Mouse (Mus musculus) heart, adult 8-10 months (tissue): ENCODE measurements around the gene Sptan1. TPM values are rescaled to one million over a fixed set of nuclear protein-coding genes. Genes with fewer than 3 reads are reported as not detected.

Experiments used
- microRNA-seq: library from miRNA; unstranded; fragments of <30 nt; microRNA quantifications from one replicate; pipeline ENCODE4 v1.2.0, GENCODE M21; 2022
- total RNA-seq, 4 experiments: library from RNA; stranded (reverse); gene quantifications; 2 replicates each; pipeline ENCODE4 v1.2.4; 2022

Gene Sptan1
- total RNA-seq, 4 experiments from 2014 or later: 137 to 180 (median 163) TPM

Small RNA genes within 50 kb of the gene (microRNA-seq; reads per million reads assigned to microRNA genes)
- gene Mir6997: not detected

Other genes starting within 250 kb of the Sptan1 start
- not detected for gene Gm13420, start 213.9 kb upstream of the Sptan1 start, total RNA-seq
- not detected for gene Gm13547, start 206.2 kb upstream of the Sptan1 start, total RNA-seq
- gene Coq4, start 178.1 kb upstream of the Sptan1 start, total RNA-seq: 10 to 100 TPM; 18.7 to 26.4 (median 20.8) TPM
- gene Trub2, start 177.1 kb upstream of the Sptan1 start, total RNA-seq: 10 to 100 TPM; 38.6 to 47.6 (median 42.0) TPM
- 10 to 100 TPM; 13.4 to 18.7 (median 16.4) TPM for gene Slc27a4, start 162.9 kb upstream of the Sptan1 start, total RNA-seq
- 10 to 100 TPM; 33.2 to 37.6 (median 37.1) TPM for gene Urm1, start 145.5 kb upstream of the Sptan1 start, total RNA-seq
- 1 to 10 TPM; 2.7 to 3.6 (median 3.1) TPM for gene Cercam, start 96.4 kb upstream of the Sptan1 start, total RNA-seq
- 10 to 100 TPM; 17.0 to 28.1 (median 19.8) TPM for gene Odf2, start 76.3 kb upstream of the Sptan1 start, total RNA-seq
- gene Gle1, start 30.1 kb upstream of the Sptan1 start, total RNA-seq: 10 to 100 TPM; 21.4 to 26.2 (median 24.5) TPM
- gene Wdr34, start 83.3 kb downstream of the Sptan1 start, total RNA-seq: 1 to 10 TPM; 6.5 to 9.2 (median 7.8) TPM
- 100 to 1,000 TPM in 2 of 4 experiments, 10 to 100 TPM in 2; 98.3 to 109 (median 100) TPM for gene Set, start 91.8 kb downstream of the Sptan1 start, total RNA-seq
- 10 to 100 TPM in 2 of 4 experiments, 1 to 10 TPM in 2; 9.0 to 11.2 (median 10.1) TPM for gene Pkn3, start 112.1 kb downstream of the Sptan1 start, total RNA-seq
- gene Zdhhc12, start 128.1 kb downstream of the Sptan1 start, total RNA-seq: 1 to 10 TPM; 2.3 to 4.1 (median 3.6) TPM
- gene Zer1, start 159.0 kb downstream of the Sptan1 start, total RNA-seq: 10 to 100 TPM; 24.9 to 27.6 (median 25.8) TPM
- gene Tbc1d13, start 168.2 kb downstream of the Sptan1 start, total RNA-seq: 10 to 100 TPM; 14.8 to 19.9 (median 17.6) TPM
- 100 to 1,000 TPM in 1 of 4 experiments, 10 to 100 TPM in 3; 93.9 to 101 (median 96.8) TPM for gene Endog, start 205.9 kb downstream of the Sptan1 start, total RNA-seq
- gene Spout1, start 212.9 kb downstream of the Sptan1 start, total RNA-seq: 1 to 10 TPM; 5.3 to 6.3 (median 6.0) TPM
- gene Kyat1, start 240.3 kb downstream of the Sptan1 start, total RNA-seq: 10 to 100 TPM; 32.6 to 36.9 (median 34.7) TPM